Mouse (Mus musculus): ENCODE results near the gene Hnrnpul2. TPM values are rescaled to one million over a fixed set of nuclear protein-coding genes. Genes with fewer than 3 reads are reported as not detected.

Hnrnpul2 gene
- 5.3 and 6.2 TPM in 2 replicates for polyA plus RNA-seq (2015; fragmentation: Nextera tagmentation; extraction: Ambion mirVana)

DNA sequence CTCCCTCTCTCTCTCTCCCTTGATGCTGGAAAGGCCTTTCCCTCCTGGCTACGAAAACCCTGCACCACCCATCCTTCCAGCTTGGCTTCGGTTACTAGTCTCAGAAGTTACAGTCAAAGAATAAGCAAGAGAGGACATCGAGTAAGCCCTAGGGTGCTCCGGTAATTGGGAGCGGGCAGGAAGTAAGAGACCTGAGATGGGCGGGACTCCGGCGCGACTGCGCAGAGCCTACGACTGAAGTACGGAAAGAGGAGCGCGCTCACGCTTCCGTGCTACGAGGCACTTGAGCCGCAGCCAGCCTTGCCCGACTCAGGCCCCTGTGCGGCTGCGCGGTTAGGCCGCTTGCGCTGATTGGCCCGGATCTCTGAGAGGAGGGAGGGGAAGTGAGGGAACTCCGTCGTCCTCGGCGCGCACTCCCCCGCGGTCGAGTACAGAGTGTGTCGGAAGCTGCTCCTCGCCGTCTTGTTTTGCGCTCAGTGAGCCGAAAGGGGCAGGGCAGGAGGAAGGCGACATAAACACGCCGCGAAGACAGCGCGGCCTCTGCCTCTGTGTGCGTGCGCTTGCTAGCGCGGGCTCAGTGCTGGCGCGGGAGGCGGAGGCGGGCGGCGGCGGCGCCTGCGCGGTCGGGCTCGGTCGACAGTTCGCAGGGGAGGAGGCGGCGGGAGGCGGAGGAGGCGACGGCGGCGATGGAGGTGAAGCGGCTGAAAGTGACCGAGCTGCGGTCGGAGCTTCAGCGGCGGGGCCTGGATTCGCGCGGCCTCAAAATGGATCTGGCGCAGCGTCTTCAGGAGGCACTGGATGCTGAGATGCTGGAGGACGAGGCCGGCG lies at the start of gene Hnrnpul2:
Gene Hnrnpul2, plus strand, starts transcription at position 415 of the 828 bp plus-strand sequence.
- peak within 1 kb of the TSS; percentile 97 for H3K27ac ChIP-seq (ENCODE audit: low read length)
- H3K9ac ChIP-seq (ENCODE audit: low read depth, low read length) = peak within 1 kb of the TSS; percentile 74
- H3K4me2 ChIP-seq (ENCODE audit: low read length) = peak within 1 kb of the TSS; percentile 100
- peaks cover 6% of the 10 kb centered on the region for H3K36me3 ChIP-seq (ENCODE audit: control insufficient read depth, insufficient read depth, low read length)
- H3K4me3 ChIP-seq (ENCODE audit: low read depth, low read length) = peak within 1 kb of the TSS; percentile 99
- H3K27me3 ChIP-seq (ENCODE audit: control insufficient read depth, insufficient read depth, low read depth, low read length) = no peaks in the 10 kb centered on the region
- WGBS = under 1% methylated on average over 75 of the region's 83 CpGs
- H3K9me3 ChIP-seq (replicated peaks; ENCODE audit: control insufficient read depth, low read length, poor library complexity, severe bottlenecking) = no peaks in the 10 kb centered on the region
- H3K4me1 ChIP-seq (ENCODE audit: control insufficient read depth, insufficient read depth, low read length) = peaks cover 50% of the 10 kb centered on the region
- ATAC-seq = peak; percentile 96

DNA sequence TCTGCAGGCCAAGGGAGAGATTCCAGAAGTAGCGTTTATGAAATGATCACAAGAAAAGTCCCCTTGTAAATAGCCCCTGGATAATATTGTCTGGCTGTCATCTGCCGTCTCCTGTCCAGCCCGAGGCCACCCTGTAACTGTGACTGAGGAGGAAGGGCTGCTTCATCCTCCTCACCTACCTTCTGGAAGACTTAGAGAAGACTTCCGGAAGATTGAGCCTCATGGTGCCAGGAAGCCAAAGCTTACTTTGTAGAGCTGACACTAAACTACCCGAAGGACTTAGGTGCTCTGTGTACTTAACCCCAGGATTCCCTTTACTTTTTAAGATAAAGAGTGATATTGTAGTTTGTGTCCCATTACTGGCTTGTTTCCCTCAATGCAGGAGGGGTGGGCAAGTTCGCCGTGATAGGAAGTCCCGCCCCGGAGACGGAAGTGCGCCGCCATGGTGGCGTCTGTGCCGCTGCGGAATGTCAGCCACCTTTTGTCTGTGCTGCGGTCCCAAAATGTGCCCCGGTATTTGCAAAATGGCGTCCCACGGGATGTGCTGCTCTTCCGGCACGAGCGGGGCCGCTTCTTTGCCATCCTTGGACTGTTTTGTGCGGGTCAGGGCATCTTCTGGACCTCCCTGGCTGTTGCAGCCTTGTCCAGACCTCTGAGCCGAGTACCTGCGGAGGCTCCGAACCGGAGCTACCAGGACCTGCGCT lies 49.1 kb upstream of the Hnrnpul2 start, which contains the start of gene Tmem223:
Gene Tmem223, plus strand, starts transcription at position 430 of the 704 bp plus-strand sequence.
- Histone ChIP-seq H3K4me1 (ENCODE audit: control insufficient read depth, insufficient read depth, low read length) (peaks cover 29% of the 10 kb centered on the region), H3K4me2 (ENCODE audit: low read length) (peak within 1 kb of the TSS; percentile 74), H3K9ac (ENCODE audit: low read depth, low read length) (peak within 1 kb of the TSS; percentile 92), H3K4me3 (ENCODE audit: low read depth, low read length) (peak within 1 kb of the TSS; percentile 69), H3K9me3 (replicated peaks; ENCODE audit: control insufficient read depth, low read length, poor library complexity, severe bottlenecking) (no peaks in the 10 kb centered on the region), H3K27ac (ENCODE audit: low read length) (peak within 1 kb of the TSS; percentile 88), H3K27me3 (ENCODE audit: control insufficient read depth, insufficient read depth, low read depth, low read length) (no peaks in the 10 kb centered on the region), H3K36me3 (ENCODE audit: control insufficient read depth, insufficient read depth, low read length) (peaks cover 36% of the 10 kb centered on the region)
- 17% methylated on average over 29 of the region's 29 CpGs for WGBS
- peak; percentile 38; the same call in 1 of the 2 replicates for ATAC-seq

DNA sequence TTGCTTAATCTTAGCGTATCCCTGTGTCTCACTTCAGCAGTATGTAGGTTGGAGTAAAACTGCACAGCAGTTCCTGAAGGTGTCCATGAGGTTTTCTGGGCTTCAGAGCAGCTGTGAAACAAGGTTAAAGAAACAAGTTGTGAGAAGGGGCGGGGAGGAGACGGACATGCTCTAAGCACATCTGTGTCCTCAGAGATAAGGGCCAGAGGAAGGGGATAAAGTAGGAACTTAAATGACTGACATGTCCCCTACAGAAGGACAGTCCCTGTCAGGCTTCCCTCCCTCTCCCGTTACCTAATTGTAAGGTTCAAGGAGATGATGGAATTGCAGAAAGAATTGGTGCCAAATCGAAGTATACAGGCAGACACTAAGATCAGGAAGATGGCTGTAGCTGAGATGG lies 46.8 kb upstream of the Hnrnpul2 start:
- H3K27ac ChIP-seq (ENCODE audit: low read length) = no peak overlapping the region
- no peaks in the 10 kb centered on the region for H3K9me3 ChIP-seq (replicated peaks; ENCODE audit: control insufficient read depth, low read length, poor library complexity, severe bottlenecking)
- ATAC-seq = no peak
- peaks cover 29% of the 10 kb centered on the region for H3K4me1 ChIP-seq (ENCODE audit: control insufficient read depth, insufficient read depth, low read length)
- peaks cover 15% of the 10 kb centered on the region for H3K36me3 ChIP-seq (ENCODE audit: control insufficient read depth, insufficient read depth, low read length)
- H3K9ac ChIP-seq (ENCODE audit: low read depth, low read length) = no peak overlapping the region
- H3K4me2 ChIP-seq (ENCODE audit: low read length) = no peak overlapping the region
- no peak overlapping the region for H3K4me3 ChIP-seq (ENCODE audit: low read depth, low read length)
- 92% methylated on average over 5 of the region's 5 CpGs for WGBS
- no peaks in the 10 kb centered on the region for H3K27me3 ChIP-seq (ENCODE audit: control insufficient read depth, insufficient read depth, low read depth, low read length)

- Histone ChIP-seq H3K4me2 (ENCODE audit: low read length) (peak overlapping the region; percentile 82), H3K36me3 (ENCODE audit: control insufficient read depth, insufficient read depth, low read length) (peaks cover 12% of the 10 kb centered on the region), H3K4me3 (ENCODE audit: low read depth, low read length) (peak overlapping the region; percentile 67; the same call in 1 of the 2 replicates), H3K27ac (ENCODE audit: low read length) (no peak overlapping the region; the same call in 1 of the 2 replicates), H3K27me3 (ENCODE audit: control insufficient read depth, insufficient read depth, low read depth, low read length) (no peaks in the 10 kb centered on the region), H3K4me1 (ENCODE audit: control insufficient read depth, insufficient read depth, low read length) (peaks cover 29% of the 10 kb centered on the region), H3K9ac (ENCODE audit: low read depth, low read length) (no peak overlapping the region), H3K9me3 (replicated peaks; ENCODE audit: control insufficient read depth, low read length, poor library complexity, severe bottlenecking) (no peaks in the 10 kb centered on the region)
- WGBS = 72% methylated on average over 6 of the region's 6 CpGs
- ATAC-seq = no peak
These were observed 46.4 kb upstream of the Hnrnpul2 start for GRCm38 (mm10) chr19:8773409-8773808.

DNA sequence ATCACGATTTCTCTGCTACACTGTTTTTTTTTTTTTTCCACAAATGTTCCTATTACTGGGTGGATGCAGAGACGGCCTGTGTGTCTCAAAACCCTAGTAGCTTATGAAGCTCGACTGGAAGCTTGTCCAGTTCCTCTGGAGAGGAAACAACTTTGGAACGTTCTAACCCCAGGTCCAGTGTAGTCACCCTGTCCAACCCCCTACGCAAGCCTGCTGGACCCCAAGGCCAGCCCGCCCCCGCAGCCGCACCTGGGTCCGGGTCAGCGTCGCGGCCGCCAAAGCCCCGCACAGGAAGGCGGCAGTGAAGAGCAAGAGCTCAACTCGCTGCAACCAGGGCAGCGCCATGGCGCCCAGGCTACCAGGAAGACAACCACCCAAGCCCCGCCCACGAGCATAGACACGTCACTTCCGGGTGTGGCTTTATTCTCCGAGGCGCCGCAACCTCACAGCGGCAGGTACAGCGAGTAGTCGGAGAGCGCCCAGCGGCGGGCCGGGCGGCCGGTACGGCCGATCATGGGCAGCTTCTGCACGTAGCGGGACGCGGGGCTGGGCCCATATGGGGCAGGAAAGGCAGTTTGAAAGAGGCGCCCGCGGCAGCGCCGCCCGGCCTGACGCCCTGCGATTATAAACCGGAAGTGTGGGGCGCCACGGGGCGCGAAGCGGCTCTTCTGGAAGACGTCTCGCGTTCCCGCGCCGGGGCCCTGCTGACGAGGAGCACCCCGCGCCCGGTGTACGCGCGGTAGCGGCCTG lies 45.5 kb upstream of the Hnrnpul2 start, which contains the start of gene Tmem179b:
Gene Tmem179b, minus strand, starts transcription at position 382 of the 750 bp plus-strand sequence.
- H3K9ac ChIP-seq (ENCODE audit: low read depth, low read length) = peak within 1 kb of the TSS; percentile 80

GRCm38 (mm10) chr19:8774951-8775421 lies 44.8 kb upstream of the Hnrnpul2 start:
- Histone ChIP-seq H3K27me3 (ENCODE audit: control insufficient read depth, insufficient read depth, low read depth, low read length) (no peaks in the 10 kb centered on the region), H3K4me2 (ENCODE audit: low read length) (peak overlapping the region; percentile 82), H3K9ac (ENCODE audit: low read depth, low read length) (peak overlapping the region; percentile 80), H3K4me1 (ENCODE audit: control insufficient read depth, insufficient read depth, low read length) (peaks cover 29% of the 10 kb centered on the region), H3K4me3 (ENCODE audit: low read depth, low read length) (peak overlapping the region; percentile 67), H3K36me3 (ENCODE audit: control insufficient read depth, insufficient read depth, low read length) (peaks cover 5% of the 10 kb centered on the region), H3K9me3 (replicated peaks; ENCODE audit: control insufficient read depth, low read length, poor library complexity, severe bottlenecking) (no peaks in the 10 kb centered on the region), H3K27ac (ENCODE audit: low read length) (peak overlapping the region; percentile 99)
- 7% methylated on average over 20 of the region's 20 CpGs for WGBS
- no peak for ATAC-seq

More for the DNA sequence above, 45.5 kb upstream of the Hnrnpul2 start, which contains the start of gene Tmem179b:
- Histone ChIP-seq H3K36me3 (ENCODE audit: control insufficient read depth, insufficient read depth, low read length) (peaks cover 9% of the 10 kb centered on the region), H3K27ac (ENCODE audit: low read length) (peak within 1 kb of the TSS; percentile 99), H3K4me3 (ENCODE audit: low read depth, low read length) (peak within 1 kb of the TSS; percentile 67), H3K4me2 (ENCODE audit: low read length) (peak within 1 kb of the TSS; percentile 82), H3K4me1 (ENCODE audit: control insufficient read depth, insufficient read depth, low read length) (peaks cover 29% of the 10 kb centered on the region), H3K9me3 (replicated peaks; ENCODE audit: control insufficient read depth, low read length, poor library complexity, severe bottlenecking) (no peaks in the 10 kb centered on the region), H3K27me3 (ENCODE audit: control insufficient read depth, insufficient read depth, low read depth, low read length) (no peaks in the 10 kb centered on the region)
- peak; percentile 95 for ATAC-seq
- WGBS = under 1% methylated on average over 67 of the region's 68 CpGs

- Histone ChIP-seq H3K4me3 (ENCODE audit: low read depth, low read length) (peak within 1 kb of the TSS; percentile 66), H3K4me2 (ENCODE audit: low read length) (peak within 1 kb of the TSS; percentile 64), H3K27me3 (ENCODE audit: control insufficient read depth, insufficient read depth, low read depth, low read length) (no peaks in the 10 kb centered on the region), H3K9ac (ENCODE audit: low read depth, low read length) (peak within 1 kb of the TSS; percentile 75), H3K4me1 (ENCODE audit: control insufficient read depth, insufficient read depth, low read length) (peaks cover 16% of the 10 kb centered on the region), H3K9me3 (replicated peaks; ENCODE audit: control insufficient read depth, low read length, poor library complexity, severe bottlenecking) (no peaks in the 10 kb centered on the region), H3K36me3 (ENCODE audit: control insufficient read depth, insufficient read depth, low read length) (peaks cover 13% of the 10 kb centered on the region; the same call in 1 of the 2 replicates), H3K27ac (ENCODE audit: low read length) (peak within 1 kb of the TSS; percentile 80)
- ATAC-seq = peak; percentile 99
- 1% methylated on average over 31 of the region's 32 CpGs for WGBS
These were observed 33.6 kb upstream of the Hnrnpul2 start, which contains the start of gene Taf6l for GRCm38 (mm10) chr19:8786008-8786781. Gene Taf6l, minus strand, starts transcription at chr19:8786417.
